Mouse (Mus musculus): ENCODE measurements at regions not wholly inside any gene's neighbourhood (a gene's known extent, or its start where the extent isn't known, plus 50 kb on each side); places are given as distances from the start of the nearest gene placed in this dataset.

- Histone ChIP-seq H3K36me3 (no peaks in the 10 kb centered on the region), H3K9me3 (no peaks in the 10 kb centered on the region), H3K4me3 (no peak overlapping the region), H3K4me1 (replicated peaks) (no peaks in the 10 kb centered on the region), H3K27me3 (ENCODE audit: insufficient read depth, poor library complexity, severe bottlenecking) (no peaks in the 10 kb centered on the region), H3K27ac (no peak overlapping the region)
- 93% methylated on average over 4 of the region's 4 CpGs for WGBS
- DNase-seq (ENCODE audit: low spot score) = no peak
Measured at GRCm38 (mm10) chr10:109431112-109431511, 420.3 kb upstream of the Syt1 start.

- no peaks in the 10 kb centered on the region for H3K4me1 ChIP-seq (replicated peaks)
- 73% methylated on average over 3 of the region's 3 CpGs for WGBS
- H3K27me3 ChIP-seq (ENCODE audit: insufficient read depth, poor library complexity, severe bottlenecking) = no peaks in the 10 kb centered on the region
- no peaks in the 10 kb centered on the region for H3K36me3 ChIP-seq
- DNase-seq (ENCODE audit: low spot score) = no peak
- H3K27ac ChIP-seq = no peak overlapping the region
- no peak overlapping the region for H3K4me3 ChIP-seq
- H3K9me3 ChIP-seq = no peaks in the 10 kb centered on the region
Measured at GRCm38 (mm10) chr10:109427878-109428277, 417.1 kb upstream of the Syt1 start.

- 85% methylated on average over 3 of the region's 3 CpGs for WGBS
- no peaks in the 10 kb centered on the region for H3K27me3 ChIP-seq (ENCODE audit: insufficient read depth, poor library complexity, severe bottlenecking)
- no peaks in the 10 kb centered on the region for H3K9me3 ChIP-seq
- no peaks in the 10 kb centered on the region for H3K4me1 ChIP-seq (replicated peaks)
- no peaks in the 10 kb centered on the region for H3K36me3 ChIP-seq
- H3K4me3 ChIP-seq = no peak overlapping the region
- no peak for DNase-seq (ENCODE audit: low spot score)
- H3K27ac ChIP-seq = no peak overlapping the region
Measured at GRCm38 (mm10) chr10:109407011-109407410, 396.2 kb upstream of the Syt1 start.

DNA sequence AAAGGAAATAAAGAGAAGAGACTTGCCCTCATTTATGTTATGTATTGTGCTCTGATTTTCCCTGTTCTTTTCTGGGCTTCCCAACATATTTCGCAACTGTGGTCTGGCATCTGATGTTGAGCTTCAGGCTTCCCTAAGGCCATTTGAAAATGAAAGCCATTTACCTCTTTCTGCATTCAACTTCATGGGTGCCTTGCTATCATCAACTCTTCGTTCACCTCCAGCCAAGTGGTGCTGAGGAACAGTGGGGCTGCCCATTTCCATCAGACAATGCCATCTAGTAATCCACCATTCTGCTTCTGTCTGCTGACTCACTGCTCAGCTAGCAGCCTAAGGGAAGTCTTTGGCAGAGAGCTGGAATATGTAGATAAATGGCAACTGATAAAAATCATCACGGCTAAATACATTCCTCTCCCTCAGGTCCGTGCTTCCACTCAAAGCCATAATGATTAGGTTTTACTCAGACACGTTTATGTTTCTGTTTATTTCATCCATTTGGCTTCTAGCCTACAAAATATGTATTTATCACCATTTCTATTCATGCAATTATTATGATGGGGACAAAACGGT, 394.4 kb upstream of the Syt1 start:
- no peaks in the 10 kb centered on the region for H3K27me3 ChIP-seq (ENCODE audit: insufficient read depth, poor library complexity, severe bottlenecking)
- no peaks in the 10 kb centered on the region for H3K4me1 ChIP-seq (replicated peaks)
- H3K36me3 ChIP-seq = no peaks in the 10 kb centered on the region
- H3K27ac ChIP-seq = no peak overlapping the region
- no peaks in the 10 kb centered on the region for H3K9me3 ChIP-seq
- DNase-seq (ENCODE audit: low spot score) = no peak
- H3K4me3 ChIP-seq = no peak overlapping the region
- WGBS = 89% methylated on average over 6 of the region's 6 CpGs

DNA sequence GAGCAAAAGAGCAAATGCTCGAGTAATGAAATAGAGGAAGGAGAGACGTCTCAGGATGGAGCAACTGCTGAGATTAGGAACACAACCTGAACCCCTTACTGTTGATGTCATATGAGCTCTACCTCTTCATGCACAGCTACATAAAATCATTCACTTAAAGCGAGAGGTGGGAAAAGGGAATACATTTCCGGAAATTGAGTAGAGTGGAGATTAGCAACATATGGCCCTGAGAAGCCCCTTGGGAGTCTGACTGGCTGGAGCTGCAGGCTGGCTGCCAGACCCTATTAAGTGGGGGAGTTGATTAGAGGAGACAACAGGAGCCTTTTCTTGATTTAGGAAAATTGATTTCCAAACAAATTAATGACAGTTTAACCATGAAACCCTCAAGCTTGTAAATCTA, 373.0 kb upstream of the Syt1 start:
- WGBS = 56% methylated on average over 4 of the region's 4 CpGs
- no peak overlapping the region for H3K27ac ChIP-seq

DNA sequence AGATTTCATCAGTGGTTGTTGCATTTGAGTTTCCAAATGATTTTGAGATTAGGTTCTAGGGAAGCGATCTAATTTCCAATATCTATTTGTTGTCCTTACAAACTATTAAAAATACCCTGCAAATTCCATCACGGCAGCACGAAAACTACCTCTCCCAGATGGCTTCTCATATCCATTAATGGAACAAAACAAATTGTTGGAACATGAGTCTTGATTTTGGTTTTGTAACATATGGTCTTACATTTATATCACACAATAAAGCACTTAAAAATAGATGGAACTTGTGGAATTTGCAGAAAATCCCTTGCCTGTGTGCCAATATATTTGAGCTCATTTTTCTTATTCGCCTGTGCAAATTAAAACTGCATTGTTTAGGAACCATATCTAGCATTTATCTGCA, 368.1 kb upstream of the Syt1 start:
- Histone ChIP-seq H3K27ac (no peak overlapping the region), H3K36me3 (no peaks in the 10 kb centered on the region), H3K4me1 (replicated peaks) (no peaks in the 10 kb centered on the region), H3K4me3 (no peak overlapping the region), H3K9me3 (no peaks in the 10 kb centered on the region), H3K27me3 (ENCODE audit: insufficient read depth, poor library complexity, severe bottlenecking) (no peaks in the 10 kb centered on the region)
- DNase-seq (ENCODE audit: low spot score) = no peak
- WGBS = 86% methylated on average over 4 of the region's 4 CpGs

More for the DNA sequence above, 373.0 kb upstream of the Syt1 start:
- Histone ChIP-seq H3K27me3 (ENCODE audit: insufficient read depth, poor library complexity, severe bottlenecking) (no peaks in the 10 kb centered on the region), H3K9me3 (no peaks in the 10 kb centered on the region), H3K36me3 (no peaks in the 10 kb centered on the region), H3K4me3 (no peak overlapping the region), H3K4me1 (replicated peaks) (no peaks in the 10 kb centered on the region)
- DNase-seq (ENCODE audit: low spot score) = peak; percentile 44

DNA sequence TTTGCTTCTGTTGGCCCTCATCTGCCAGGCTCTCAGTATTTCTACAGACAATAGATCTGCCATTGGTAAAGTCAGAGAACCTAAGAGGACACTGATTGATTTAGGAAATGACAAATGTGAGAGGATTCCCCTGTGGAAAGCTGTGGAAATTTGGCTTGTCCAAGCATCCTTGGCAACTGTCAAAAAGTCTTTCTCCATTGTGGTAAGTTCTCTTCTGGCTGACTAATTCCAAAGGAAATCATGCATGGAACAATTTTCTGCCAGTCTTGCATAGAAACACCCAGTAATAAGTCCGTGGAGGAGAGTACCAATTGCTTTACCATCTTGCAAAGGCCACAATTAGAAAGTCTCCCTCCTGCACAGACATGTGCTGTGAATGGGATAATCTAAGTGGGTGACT, 349.4 kb upstream of the Syt1 start:
- no peaks in the 10 kb centered on the region for H3K27me3 ChIP-seq (ENCODE audit: insufficient read depth, poor library complexity, severe bottlenecking)
- no peaks in the 10 kb centered on the region for H3K36me3 ChIP-seq
- H3K4me1 ChIP-seq (replicated peaks) = no peaks in the 10 kb centered on the region
- no peaks in the 10 kb centered on the region for H3K9me3 ChIP-seq
- no peak overlapping the region for H3K4me3 ChIP-seq
- no peak for DNase-seq (ENCODE audit: low spot score)
- no peak overlapping the region for H3K27ac ChIP-seq
- WGBS = 56% methylated on average over 1 of the region's 1 CpGs

GRCm38 (mm10) chr10:109358812-109359211, 348.0 kb upstream of the Syt1 start:
- no peaks in the 10 kb centered on the region for H3K27me3 ChIP-seq (ENCODE audit: insufficient read depth, poor library complexity, severe bottlenecking)
- no peaks in the 10 kb centered on the region for H3K4me1 ChIP-seq (replicated peaks)
- no peak overlapping the region for H3K27ac ChIP-seq
- no peaks in the 10 kb centered on the region for H3K36me3 ChIP-seq
- H3K9me3 ChIP-seq = no peaks in the 10 kb centered on the region
- WGBS = 82% methylated on average over 6 of the region's 6 CpGs
- no peak for DNase-seq (ENCODE audit: low spot score)
- no peak overlapping the region for H3K4me3 ChIP-seq

DNA sequence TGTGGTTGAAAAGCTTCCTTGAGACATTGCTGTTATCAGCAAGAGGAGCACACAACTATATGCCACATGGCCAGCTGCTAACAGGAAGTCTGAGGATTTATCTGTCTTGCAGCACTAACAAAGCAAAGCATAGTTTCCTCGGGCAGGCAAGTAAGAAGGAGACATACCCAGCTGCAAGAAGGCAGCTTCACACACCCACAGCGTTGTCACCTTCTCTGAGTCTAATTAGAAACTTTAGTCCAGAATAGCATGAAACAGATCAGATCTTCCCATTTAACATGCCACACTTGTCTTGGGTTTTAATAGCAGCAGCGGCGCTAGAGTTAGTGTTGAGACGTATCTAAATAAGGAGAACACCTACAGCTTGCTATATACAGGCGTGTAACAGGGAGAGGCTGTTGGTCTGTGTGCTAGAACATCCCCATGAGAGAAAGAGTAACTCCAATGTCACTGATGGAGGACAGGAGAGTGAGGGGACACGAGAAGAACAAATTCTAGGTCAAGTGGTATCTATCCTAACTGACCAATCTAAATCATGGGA, 322.1 kb upstream of the Syt1 start:
- Histone ChIP-seq H3K4me1 (replicated peaks) (no peaks in the 10 kb centered on the region), H3K27ac (no peak overlapping the region), H3K36me3 (no peaks in the 10 kb centered on the region), H3K9me3 (no peaks in the 10 kb centered on the region), H3K27me3 (ENCODE audit: insufficient read depth, poor library complexity, severe bottlenecking) (no peaks in the 10 kb centered on the region), H3K4me3 (no peak overlapping the region)
- 87% methylated on average over 7 of the region's 7 CpGs for WGBS
- no peak for DNase-seq (ENCODE audit: low spot score)

- 0 out of 2 replicates have a peak, but pooled peaks cover 2% of the 10 kb centered on the region for H3K9me3 ChIP-seq
- no peaks in the 10 kb centered on the region for H3K27me3 ChIP-seq (ENCODE audit: insufficient read depth, poor library complexity, severe bottlenecking)
- no peaks in the 10 kb centered on the region for H3K36me3 ChIP-seq
- no peak for DNase-seq (ENCODE audit: low spot score)
- H3K27ac ChIP-seq = no peak overlapping the region
- no peak overlapping the region for H3K4me3 ChIP-seq
- H3K4me1 ChIP-seq (replicated peaks) = no peaks in the 10 kb centered on the region
- WGBS = 88% methylated on average over 6 of the region's 6 CpGs
Measured at GRCm38 (mm10) chr10:109309286-109309685, 298.5 kb upstream of the Syt1 start.

DNA sequence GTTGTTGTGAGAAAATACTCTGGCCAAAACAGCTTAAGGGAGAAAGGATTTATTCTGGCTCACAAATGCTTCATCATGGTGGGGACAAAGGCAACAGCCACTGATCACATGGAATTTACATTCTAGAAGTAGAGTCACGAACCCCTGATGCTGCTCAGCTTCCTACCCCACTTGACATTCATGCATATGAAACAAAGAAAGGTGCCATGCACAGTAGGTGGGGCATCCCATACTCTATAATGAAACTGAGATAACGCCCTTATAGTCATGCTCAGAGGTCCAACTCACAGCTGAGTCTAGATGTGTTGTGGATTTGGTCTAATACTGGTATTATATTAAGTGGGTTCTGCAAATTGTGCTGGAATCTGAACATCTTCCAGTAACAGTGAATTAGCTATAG, 289.4 kb upstream of the Syt1 start:
- H3K4me3 ChIP-seq = no peak overlapping the region
- no peaks in the 10 kb centered on the region for H3K9me3 ChIP-seq
- no peaks in the 10 kb centered on the region for H3K4me1 ChIP-seq (replicated peaks)
- H3K36me3 ChIP-seq = no peaks in the 10 kb centered on the region
- DNase-seq (ENCODE audit: low spot score) = no peak
- WGBS = 89% methylated on average over 2 of the region's 2 CpGs
- no peak overlapping the region for H3K27ac ChIP-seq
- H3K27me3 ChIP-seq (ENCODE audit: insufficient read depth, poor library complexity, severe bottlenecking) = no peaks in the 10 kb centered on the region

DNA sequence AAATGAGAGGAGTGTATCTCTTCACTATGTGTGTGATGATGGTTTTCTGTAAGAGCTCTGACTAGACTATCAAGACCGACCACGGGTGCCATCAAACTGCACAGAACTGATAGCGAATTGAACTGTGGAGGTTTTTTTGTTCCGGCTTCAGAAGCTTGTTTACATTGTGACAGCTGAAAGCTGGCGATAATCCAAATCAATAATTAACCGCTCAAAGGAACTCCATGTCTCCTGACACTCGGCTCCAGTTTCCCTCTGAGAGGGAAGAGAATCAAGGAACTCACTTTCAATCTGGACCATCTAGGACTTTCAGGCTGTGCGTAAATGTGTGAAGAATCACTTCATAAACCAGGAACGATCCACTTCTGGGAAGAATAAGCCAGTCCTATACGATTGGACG, 289.0 kb upstream of the Syt1 start:
- no peaks in the 10 kb centered on the region for H3K4me1 ChIP-seq (replicated peaks)
- no peaks in the 10 kb centered on the region for H3K36me3 ChIP-seq
- H3K27me3 ChIP-seq (ENCODE audit: insufficient read depth, poor library complexity, severe bottlenecking) = no peaks in the 10 kb centered on the region
- no peak overlapping the region for H3K27ac ChIP-seq
- H3K4me3 ChIP-seq = no peak overlapping the region
- DNase-seq (ENCODE audit: low spot score) = no peak
- 83% methylated on average over 11 of the region's 11 CpGs for WGBS
- H3K9me3 ChIP-seq = no peaks in the 10 kb centered on the region

- Histone ChIP-seq H3K27me3 (ENCODE audit: insufficient read depth, poor library complexity, severe bottlenecking) (no peaks in the 10 kb centered on the region), H3K4me1 (replicated peaks) (no peaks in the 10 kb centered on the region), H3K36me3 (no peaks in the 10 kb centered on the region), H3K9me3 (no peaks in the 10 kb centered on the region), H3K4me3 (no peak overlapping the region), H3K27ac (no peak overlapping the region)
- DNase-seq (ENCODE audit: low spot score) = no peak
- WGBS = 94% methylated on average over 10 of the region's 10 CpGs
Measured at GRCm38 (mm10) chr10:109283348-109283747, 272.6 kb upstream of the Syt1 start.

DNA sequence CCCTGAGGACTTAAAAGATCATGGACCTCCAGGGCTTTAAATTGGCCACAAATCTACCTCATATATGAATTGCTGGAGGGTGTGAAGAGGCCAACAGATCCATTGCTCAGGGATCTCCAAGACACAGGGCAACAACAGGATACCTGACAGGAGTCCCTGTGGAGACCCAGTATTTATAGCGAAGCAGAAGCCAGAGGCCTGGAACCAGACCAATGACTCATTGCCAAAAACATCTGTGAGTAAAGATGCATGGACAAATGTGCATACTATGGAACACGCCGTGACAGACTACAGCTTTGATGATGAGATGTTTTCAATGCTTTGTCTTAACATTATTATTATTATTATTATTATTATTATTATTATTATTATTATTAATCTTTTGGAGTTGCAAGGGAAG, 239.0 kb upstream of the Syt1 start:
- no peaks in the 10 kb centered on the region for H3K4me1 ChIP-seq (replicated peaks)
- no peaks in the 10 kb centered on the region for H3K27me3 ChIP-seq (ENCODE audit: insufficient read depth, poor library complexity, severe bottlenecking)
- H3K9me3 ChIP-seq = no peaks in the 10 kb centered on the region
- no peak overlapping the region for H3K4me3 ChIP-seq
- H3K27ac ChIP-seq = no peak overlapping the region
- no peak for DNase-seq (ENCODE audit: low spot score)
- H3K36me3 ChIP-seq = no peaks in the 10 kb centered on the region
- 90% methylated on average over 3 of the region's 3 CpGs for WGBS
